Mouse (Mus musculus) heart, adult 2 months (tissue): ENCODE measurements around the gene Nsd1.

Experiments
- CTCF ChIP-seq: fragments of 200-600 bp; IDR thresholded peaks from 2 replicates; pipeline ENCODE4 v1.8.1; 2022; ENCODE audit warnings: antibody characterized with exemption, mild to moderate bottlenecking, moderate library complexity
- EP300 ChIP-seq: fragments of 200-500 bp; IDR thresholded peaks from 2 replicates; pipeline ENCODE4 v1.6.1; 2011; ENCODE audit warnings: low read depth, low read length, control low read depth; ENCODE audit not compliant: insufficient read depth
- POLR2A ChIP-seq: fragments of 200-500 bp; IDR thresholded peaks from 2 replicates; pipeline ENCODE4 v1.6.1; 2011; ENCODE audit warnings: mild to moderate bottlenecking, low read depth, low read length, control low read depth; ENCODE audit not compliant: insufficient read depth

DNA sequence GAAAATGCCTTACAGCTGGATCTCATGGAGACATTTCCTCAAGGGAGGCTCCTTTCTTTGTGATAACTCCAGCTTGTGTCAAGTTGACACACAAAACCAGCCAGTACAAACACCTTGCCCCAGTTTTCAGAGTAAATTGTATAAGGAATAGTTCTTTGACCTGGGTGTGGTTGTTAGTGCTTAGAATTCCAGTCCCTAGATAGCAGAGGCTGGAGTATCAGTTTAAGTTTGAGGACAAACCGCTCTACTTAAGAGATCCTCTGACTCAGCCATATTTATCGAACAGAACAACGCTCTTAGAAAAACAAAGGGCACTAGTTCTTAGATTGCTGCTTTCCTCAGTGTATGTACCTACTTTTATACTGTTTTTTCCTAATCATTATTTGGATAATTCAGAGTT, 33.6 kb downstream of the Nsd1 start:
- TF ChIP-seq CTCF = no peak
- TF ChIP-seq POLR2A = no peak
- TF ChIP-seq EP300 = no peak
